ENCODE assay signal across 16 mouse cellular contexts in the genomic region with DNA sequence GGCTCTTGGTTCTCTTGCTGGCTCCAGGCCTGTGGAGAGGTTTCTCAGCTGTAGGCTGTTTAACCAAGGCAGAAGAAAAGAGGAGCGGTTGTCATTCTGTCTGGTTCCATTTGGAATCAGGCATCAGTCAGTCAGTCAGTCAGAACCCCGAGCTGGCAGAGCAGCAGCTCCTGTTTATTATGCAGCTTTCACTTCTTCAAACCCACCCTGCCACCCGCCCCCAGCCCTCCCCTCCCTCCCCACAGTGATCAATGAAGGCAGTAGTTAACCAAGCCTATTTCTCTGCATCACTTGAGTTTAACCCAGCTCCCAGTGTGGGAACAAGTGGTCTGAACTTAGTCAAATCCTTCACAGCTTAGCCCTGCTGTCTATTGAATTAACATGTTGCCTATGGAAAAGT. TPM values are rescaled to one million over a fixed set of nuclear protein-coding genes. Genes with fewer than 3 reads are reported as not detected.
"Had no signal": no experiment of that assay in that cellular context is flagged by ENCODE, and none has a peak within 500 bp of the region (broad histone marks: within the 10 kb centered on the region; RNA-seq: fewer than 3 reads in every experiment).

No protein-coding gene starts in this region.

- H3K9me3 ChIP-seq: kidney, embryonic 15.5 days; liver, embryonic 13.5 days; neural tube, embryonic 12.5 days; neural tube, embryonic 15.5 days; stomach, embryonic 15.5 days had no signal

- H3K9ac ChIP-seq: kidney, embryonic 15.5 days; liver, embryonic 13.5 days; neural tube, embryonic 12.5 days; neural tube, embryonic 15.5 days; stomach, embryonic 15.5 days had no signal

- DNase-seq: layer of hippocampus, postnatal 36 days; liver, embryonic 13.5 days; lung, adult 2 months; lung, postnatal 14 days; lung, postnatal 4 days; midbrain, embryonic 14.5 days; retina, postnatal 1 day; right cerebral cortex, postnatal 25 days; thymus, adult 18-20 months; thymus, postnatal 36 days had no signal

- H3K27ac ChIP-seq: kidney, embryonic 15.5 days; left cerebral cortex, adult 2 months; liver, embryonic 13.5 days; neural tube, embryonic 12.5 days; neural tube, embryonic 15.5 days; stomach, embryonic 15.5 days had no signal

- H3K4me2 ChIP-seq: kidney, embryonic 15.5 days; liver, embryonic 13.5 days; midbrain, embryonic 11.5 days; neural tube, embryonic 12.5 days; neural tube, embryonic 15.5 days; stomach, embryonic 15.5 days had no signal

- H3K4me3 ChIP-seq: kidney, embryonic 15.5 days; left cerebral cortex, adult 2 months; liver, embryonic 13.5 days; neural tube, embryonic 12.5 days; neural tube, embryonic 15.5 days; stomach, embryonic 15.5 days had no signal

- H3K27me3 ChIP-seq: kidney, embryonic 15.5 days; liver, embryonic 13.5 days; neural tube, embryonic 12.5 days; neural tube, embryonic 15.5 days; stomach, embryonic 15.5 days had no signal

RNA-seq across cellular contexts. Expression of gene Cpsf4l, which starts 18.0 kb away (rescaled TPM):
- polyA plus RNA-seq: liver, embryonic 13.5 days; lung, adult 2 months had no signal
